Mouse (Mus musculus) duodenum, adult 2 months (tissue): ENCODE results near the gene Oas1h. TPM values are rescaled to one million over a fixed set of nuclear protein-coding genes. Genes with fewer than 3 reads are reported as not detected.

Experiments
- polyA plus RNA-seq: library from polyadenylated mRNA; depleted of rRNA; stranded (reverse); fragments of >200 nt; gene quantifications from 2 replicates; pipeline ENCODE4 v1.2.3, GENCODE M21; 2012; ENCODE audit warnings: low replicate concordance; rRNA removed

The Oas1h gene
- not detected in 2 replicates for polyA plus RNA-seq

GRCm38 (mm10) chr5:120861121-120861520, at the start of gene Oas1h:
Gene Oas1h, plus strand, starts transcription at chr5:120861421.

GRCm38 (mm10) chr5:120811951-120812819, 49.0 kb upstream of the Oas1h start, which contains the start of gene Oas1c:
Gene Oas1c, minus strand, starts transcription at chr5:120812514.

GRCm38 (mm10) chr5:120847067-120847466, 14.2 kb upstream of the Oas1h start, which contains the start of gene Oas1f:
Gene Oas1f, plus strand, starts transcription at chr5:120847367.

GRCm38 (mm10) chr5:120887413-120887812, 26.2 kb downstream of the Oas1h start, which contains the start of gene Oas1g:
Gene Oas1g, minus strand, starts transcription at chr5:120887613.

GRCm38 (mm10) chr5:120906791-120907733, 45.8 kb downstream of the Oas1h start, which contains the start of gene Oas1a:
Gene Oas1a, minus strand, starts transcription at chr5:120907521.

GRCm38 (mm10) chr5:120914204-120914603, 53.0 kb downstream of the Oas1h start, which contains the start of gene Oas1d:
Gene Oas1d, plus strand, starts transcription at chr5:120914536.

Other genes starting within 250 kb of the Oas1h start
- 17.6 and 17.8 TPM in 2 replicates for gene Rita1, start 248.8 kb upstream of the Oas1h start, polyA plus RNA-seq
- 31.8 and 32.2 TPM in 2 replicates for gene Ddx54, start 248.7 kb upstream of the Oas1h start, polyA plus RNA-seq
- gene Cfap73, start 227.2 kb upstream of the Oas1h start, polyA plus RNA-seq, result not detected in 2 replicates
- 0.96 and 4.4 TPM in 2 replicates for gene Rasal1, start 212.6 kb upstream of the Oas1h start, polyA plus RNA-seq
- gene Dtx1, start 149.5 kb upstream of the Oas1h start, polyA plus RNA-seq, result 12.1 and 26.2 TPM in 2 replicates
- 2.0 and 5.7 TPM in 2 replicates for gene Oas2, start 111.6 kb upstream of the Oas1h start, polyA plus RNA-seq
- gene Oas3, start 83.8 kb upstream of the Oas1h start, polyA plus RNA-seq, result 3.4 and 73.2 TPM in 2 replicates
- gene Oas1e, start 65.9 kb upstream of the Oas1h start, polyA plus RNA-seq, result 2.2 TPM in 1 of 2 replicates, not detected in the other
- 1.3 and 3.9 TPM in 2 replicates for gene Oas1c, start 48.9 kb upstream of the Oas1h start, polyA plus RNA-seq
- 0.08 TPM in 1 of 2 replicates, not detected in the other for gene Oas1f, start 14.1 kb upstream of the Oas1h start, polyA plus RNA-seq
- 5.4 and 36.4 TPM in 2 replicates for gene Oas1g, start 26.2 kb downstream of the Oas1h start, polyA plus RNA-seq
- gene Oas1a, start 46.1 kb downstream of the Oas1h start, polyA plus RNA-seq, result 13.5 and 52.3 TPM in 2 replicates
- 0.11 and 0.32 TPM in 2 replicates for gene Oas1d, start 53.1 kb downstream of the Oas1h start, polyA plus RNA-seq
- gene Rph3a, start 148.7 kb downstream of the Oas1h start, polyA plus RNA-seq, result 0.15 and 0.37 TPM in 2 replicates